Mouse (Mus musculus) adrenal gland (tissue): ENCODE measurements around the gene Fermt2.
"Not testable (repeated sequence)": the region's sequence is repeated elsewhere in the genome, so short reads cannot be mapped to it uniquely, and the experiment has no call there.

Experiments used
- intact Hi-C: fragments of 180-260 bp; cut with DNase I; formaldehyde crosslinking; loops from one replicate; pipeline ENCODE4 v1.15.1; 2025

Fermt2 gene

GRCm38 (mm10) chr14:45515771-45516170 is 14.1 kb downstream of the Fermt2 start:
- intact Hi-C loops, result no loop called here

GRCm38 (mm10) chr14:45510787-45511186 is 19.1 kb downstream of the Fermt2 start:
- intact Hi-C loops, result no loop called here

- intact Hi-C loops, result no loop called here
Observed at GRCm38 (mm10) chr14:45507923-45508322, 22.0 kb downstream of the Fermt2 start.

GRCm38 (mm10) chr14:45507447-45507846 is 22.5 kb downstream of the Fermt2 start:
- intact Hi-C loops, result no loop called here

- intact Hi-C loops, result no loop called here
Observed at GRCm38 (mm10) chr14:45507032-45507431, 22.9 kb downstream of the Fermt2 start.

GRCm38 (mm10) chr14:45506165-45506564 is 23.8 kb downstream of the Fermt2 start:
- intact Hi-C loops, result no loop called here

- intact Hi-C loops, result no loop called here
Observed at GRCm38 (mm10) chr14:45504422-45505113, 25.4 kb downstream of the Fermt2 start.

- intact Hi-C loops, result no loop called here
Observed at GRCm38 (mm10) chr14:45503934-45504333, 26.0 kb downstream of the Fermt2 start.

- intact Hi-C loops, result no loop called here
Observed at GRCm38 (mm10) chr14:45500052-45500451, 29.9 kb downstream of the Fermt2 start.

- intact Hi-C loops, result no loop called here
Observed at GRCm38 (mm10) chr14:45497116-45497515, 32.8 kb downstream of the Fermt2 start.

- intact Hi-C loops, result not testable (repeated sequence)
Observed at GRCm38 (mm10) chr14:45495810-45496209, 34.1 kb downstream of the Fermt2 start.

GRCm38 (mm10) chr14:45493891-45494290 is 36.0 kb downstream of the Fermt2 start:
- intact Hi-C loops, result no loop called here

GRCm38 (mm10) chr14:45492668-45493067 is 37.2 kb downstream of the Fermt2 start:
- intact Hi-C loops, result no loop called here

GRCm38 (mm10) chr14:45492038-45492437 is 37.9 kb downstream of the Fermt2 start:
- intact Hi-C loops, result no loop called here

- intact Hi-C loops, result not testable (repeated sequence)
Observed at GRCm38 (mm10) chr14:45487201-45487600, 42.7 kb downstream of the Fermt2 start.

- intact Hi-C loops, result not testable (repeated sequence)
Observed at GRCm38 (mm10) chr14:45483361-45483760, 46.6 kb downstream of the Fermt2 start.

- intact Hi-C loops, result loop anchor here (5.0 kb wide), 1 partner anchor 48 kb away; no protein-coding TSS in a partner anchor
Observed at GRCm38 (mm10) chr14:45478977-45479806, 50.7 kb downstream of the Fermt2 start.

- intact Hi-C loops, result loop anchor here (5.0 kb wide), 1 partner anchor 49 kb away; no protein-coding TSS in a partner anchor
Observed at GRCm38 (mm10) chr14:45478515-45478914, 51.4 kb downstream of the Fermt2 start.

- intact Hi-C loops, result loop anchor here (5.0 kb wide), 1 partner anchor 50 kb away; no protein-coding TSS in a partner anchor
Observed at GRCm38 (mm10) chr14:45477651-45478050, 52.3 kb downstream of the Fermt2 start.

GRCm38 (mm10) chr14:45476990-45477389 is 52.9 kb downstream of the Fermt2 start:
- intact Hi-C loops, result loop anchor here (5.0 kb wide), 1 partner anchor 50 kb away; no protein-coding TSS in a partner anchor

GRCm38 (mm10) chr14:45472536-45472935 is 57.4 kb downstream of the Fermt2 start:
- intact Hi-C loops, result no loop called here

- intact Hi-C loops, result no loop called here
Observed at GRCm38 (mm10) chr14:45469446-45469845, 60.5 kb downstream of the Fermt2 start.
